Mouse (Mus musculus) brain, embryonic 14.5 days (tissue): Measurements from ENCODE around the gene Ppia. TPM values are rescaled to one million over a fixed set of nuclear protein-coding genes. Genes with fewer than 3 reads are reported as not detected.

Experiments
- DNase-seq: peaks from one replicate; pipeline ENCODE4 v3.0.0-alpha.2; 2011; ENCODE audit warnings: low read depth
- CTCF ChIP-seq: fragments of 200-500 bp; IDR thresholded peaks from 2 replicates; pipeline ENCODE4 v1.5.1; 2012; ENCODE audit warnings: inconsistent platforms, mild to moderate bottlenecking, moderate library complexity, borderline replicate concordance; ENCODE audit not compliant: insufficient read depth, insufficient read length; ENCODE audit errors: extremely low read depth
- POLR2A ChIP-seq: fragments of 200-500 bp; IDR thresholded peaks from 2 replicates; pipeline ENCODE4 v1.6.1; 2012; ENCODE audit warnings: mild to moderate bottlenecking, inconsistent platforms, borderline replicate concordance; ENCODE audit not compliant: poor library complexity, insufficient read depth, insufficient read length, severe bottlenecking; ENCODE audit errors: extremely low read depth
- polyA plus RNA-seq: library from polyadenylated mRNA; depleted of rRNA; stranded (reverse); fragments of >200 nt; gene quantifications from 2 replicates; pipeline ENCODE4 v1.2.3, GENCODE M21; 2012

Ppia gene
- polyA plus RNA-seq, 1 experiment: 2,174 TPM

DNA sequence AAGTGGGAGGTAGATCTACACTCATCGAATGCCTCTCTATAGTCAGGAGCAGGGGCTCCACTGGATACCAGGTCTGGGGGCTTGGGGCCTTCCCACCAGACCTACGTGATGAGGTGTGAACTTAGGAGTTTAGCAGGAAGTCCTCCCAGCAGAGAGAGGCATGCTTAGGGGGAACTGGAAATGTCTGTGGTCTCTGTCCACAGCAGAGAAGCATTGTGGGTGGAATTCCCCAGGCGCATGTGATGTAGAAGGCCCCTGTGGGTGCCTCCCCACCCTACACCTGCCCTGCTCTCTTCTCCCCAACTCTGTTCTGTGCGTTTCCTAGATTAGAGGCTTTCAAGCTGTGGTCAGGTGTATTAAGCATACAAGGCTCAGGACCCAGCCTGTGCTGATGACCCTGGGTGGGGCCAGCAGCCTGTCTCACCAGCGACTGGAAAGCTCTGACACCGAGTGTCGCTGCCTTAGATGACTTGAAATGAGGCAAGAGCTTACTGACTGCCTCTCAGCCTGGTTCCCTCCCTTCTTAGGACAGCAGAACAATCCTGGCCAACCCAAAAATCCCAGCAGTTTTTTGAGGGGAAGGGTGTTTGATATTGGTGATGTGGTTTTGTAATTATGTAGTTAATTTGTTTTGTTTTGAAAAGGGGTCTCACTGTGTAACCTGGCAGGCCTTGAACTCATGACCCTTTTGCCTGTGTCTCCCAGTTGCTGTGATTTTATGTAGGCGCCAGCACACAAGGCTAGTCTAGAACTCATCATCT is 23.5 kb upstream of the Ppia start:
- TF ChIP-seq POLR2A: no peak
- no peak for TF ChIP-seq CTCF
- DNase-seq: no peak

- TF ChIP-seq POLR2A (no peak), CTCF (no peak)
Measured at GRCm38 (mm10) chr11:6392857-6393256, 22.4 kb upstream of the Ppia start.

DNA sequence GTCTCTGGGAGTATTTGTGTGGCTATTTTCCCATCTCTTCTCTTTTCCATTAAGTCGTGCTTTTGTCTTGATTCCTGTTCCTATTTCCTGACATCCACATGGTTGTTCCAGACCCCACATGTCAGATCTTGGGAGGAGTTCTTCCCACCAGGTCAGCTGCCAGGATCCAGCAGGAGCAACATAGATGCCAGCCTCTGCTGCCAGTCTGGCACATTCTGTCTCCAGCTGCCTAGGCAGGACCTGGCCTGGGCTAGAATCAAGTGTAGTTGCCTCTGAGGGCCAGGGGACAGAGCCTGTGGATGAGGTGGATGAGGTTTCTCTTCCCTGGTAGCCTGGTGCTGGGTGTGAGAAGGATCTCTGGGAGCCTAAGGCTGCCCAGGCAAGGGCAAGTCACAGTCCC is 21.4 kb upstream of the Ppia start:
- TF ChIP-seq POLR2A: no peak
- no peak for TF ChIP-seq CTCF
- DNase-seq: no peak

More at GRCm38 (mm10) chr11:6392857-6393256, 22.4 kb upstream of the Ppia start:
- no peak for DNase-seq

- TF ChIP-seq POLR2A (no peak), CTCF (no peak)
- no peak for DNase-seq
Measured at GRCm38 (mm10) chr11:6395565-6395964, 19.7 kb upstream of the Ppia start.

DNA sequence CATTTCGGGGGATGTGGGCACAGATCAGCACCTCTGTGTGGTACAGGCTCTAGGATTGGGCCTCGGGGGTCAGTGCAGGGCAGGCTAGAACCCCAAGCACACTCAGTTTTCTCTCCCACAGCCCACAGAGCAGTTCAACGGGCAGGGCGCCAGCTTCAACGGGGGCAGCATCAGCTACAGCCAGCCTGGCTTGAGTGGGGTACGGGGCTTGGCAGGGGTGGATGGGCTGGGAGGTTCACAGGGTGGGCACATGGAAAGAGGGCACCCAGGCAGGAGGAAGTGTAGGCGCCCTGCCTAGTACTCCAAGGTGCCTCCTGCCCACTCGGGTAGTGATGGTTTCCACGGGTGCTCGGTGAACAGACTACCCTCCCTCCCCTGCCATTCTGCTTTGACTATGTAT is 17.1 kb upstream of the Ppia start:
- TF ChIP-seq POLR2A (no peak), CTCF (no peak)
- DNase-seq: no peak

- peak; percentile 25 for DNase-seq
- TF ChIP-seq POLR2A (no peak), CTCF (peak; percentile 70)
Measured at GRCm38 (mm10) chr11:6402515-6403510, 12.4 kb upstream of the Ppia start.

DNA sequence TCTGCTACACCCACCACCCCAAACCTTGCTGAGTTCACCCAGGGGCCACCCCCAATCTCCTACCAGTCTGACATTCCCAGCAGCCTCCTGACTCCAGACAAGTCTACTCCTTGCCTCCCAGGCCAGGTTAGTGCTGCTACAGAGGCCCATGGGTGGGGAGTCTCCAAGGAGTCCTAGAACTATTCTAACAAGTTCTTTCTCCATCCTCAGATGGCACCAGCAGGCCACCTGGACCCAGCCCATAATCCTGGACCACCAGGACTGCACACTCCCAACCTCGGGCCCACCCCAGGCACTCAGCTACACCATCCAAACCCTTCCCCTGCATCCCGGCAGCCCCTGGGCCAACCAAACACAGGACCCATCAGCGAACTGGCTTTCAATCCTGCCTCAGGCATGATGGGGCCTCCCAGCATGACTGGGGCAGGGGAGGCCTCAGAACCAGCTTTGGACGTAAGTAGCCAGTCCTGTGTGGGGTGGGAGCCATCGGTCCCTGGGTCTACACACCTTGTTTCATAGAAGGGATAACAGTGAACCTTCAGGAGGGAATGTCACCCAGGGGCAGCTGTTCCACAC is 11.3 kb upstream of the Ppia start:
- no peak for DNase-seq
- TF ChIP-seq POLR2A: no peak
- TF ChIP-seq CTCF: no peak

DNA sequence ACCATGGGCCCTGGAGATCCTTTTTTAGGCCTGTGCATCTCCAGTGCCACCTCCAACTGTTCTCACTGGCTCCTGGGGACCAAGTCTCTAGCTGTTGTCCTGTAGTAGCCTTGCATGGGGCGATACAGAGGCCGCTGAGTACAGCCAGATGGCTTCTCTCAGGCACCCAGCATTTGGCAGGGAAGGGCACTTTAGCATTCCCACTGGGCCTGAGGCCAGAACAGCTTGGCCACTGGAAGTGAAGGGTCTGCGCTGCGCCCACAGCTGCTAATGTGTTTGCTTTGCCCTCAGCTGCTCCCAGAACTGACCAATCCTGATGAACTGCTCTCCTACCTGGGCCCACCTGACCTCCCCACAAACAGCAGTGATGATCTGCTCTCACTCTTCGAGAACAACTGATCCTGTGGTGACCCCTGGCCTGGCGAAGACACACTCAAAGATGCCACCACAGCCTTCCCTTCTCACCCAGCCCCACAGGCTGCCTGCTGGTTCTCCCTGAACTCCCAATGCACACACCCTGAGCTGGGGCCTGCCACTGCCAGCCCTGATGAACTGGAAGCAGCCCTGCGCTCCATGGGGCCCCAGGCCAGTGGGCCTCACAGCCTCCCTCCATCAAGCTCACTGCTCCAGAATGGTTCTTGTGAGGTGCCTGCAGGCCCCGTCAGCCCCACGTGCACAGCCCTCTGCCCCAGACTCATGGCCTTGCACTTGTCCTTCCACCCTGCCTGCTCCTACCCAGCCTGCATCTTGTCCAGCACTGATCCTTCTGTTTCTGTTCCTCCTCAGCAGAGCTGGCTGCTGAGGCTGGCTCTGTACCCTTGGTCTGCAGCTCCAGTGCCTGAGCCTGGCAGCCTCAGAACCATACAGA is 10.3 kb upstream of the Ppia start:
- TF ChIP-seq CTCF (no peak), POLR2A (no peak)
- DNase-seq: peak; percentile 37

GRCm38 (mm10) chr11:6405591-6406081 is 9.6 kb upstream of the Ppia start:
- no peak for DNase-seq
- TF ChIP-seq POLR2A: no peak
- no peak for TF ChIP-seq CTCF
